Mouse (Mus musculus) CD4-positive, CD25-positive, alpha-beta regulatory T cell, adult 2 months (primary cell): ENCODE results near the gene 2310011J03Rik.

ENCODE experiments used
- DNase-seq: peaks from one replicate; pipeline ENCODE4 v3.0.0-alpha.2; 2012; ENCODE audit warnings: low read depth, low spot score

Gene 2310011J03Rik

DNA sequence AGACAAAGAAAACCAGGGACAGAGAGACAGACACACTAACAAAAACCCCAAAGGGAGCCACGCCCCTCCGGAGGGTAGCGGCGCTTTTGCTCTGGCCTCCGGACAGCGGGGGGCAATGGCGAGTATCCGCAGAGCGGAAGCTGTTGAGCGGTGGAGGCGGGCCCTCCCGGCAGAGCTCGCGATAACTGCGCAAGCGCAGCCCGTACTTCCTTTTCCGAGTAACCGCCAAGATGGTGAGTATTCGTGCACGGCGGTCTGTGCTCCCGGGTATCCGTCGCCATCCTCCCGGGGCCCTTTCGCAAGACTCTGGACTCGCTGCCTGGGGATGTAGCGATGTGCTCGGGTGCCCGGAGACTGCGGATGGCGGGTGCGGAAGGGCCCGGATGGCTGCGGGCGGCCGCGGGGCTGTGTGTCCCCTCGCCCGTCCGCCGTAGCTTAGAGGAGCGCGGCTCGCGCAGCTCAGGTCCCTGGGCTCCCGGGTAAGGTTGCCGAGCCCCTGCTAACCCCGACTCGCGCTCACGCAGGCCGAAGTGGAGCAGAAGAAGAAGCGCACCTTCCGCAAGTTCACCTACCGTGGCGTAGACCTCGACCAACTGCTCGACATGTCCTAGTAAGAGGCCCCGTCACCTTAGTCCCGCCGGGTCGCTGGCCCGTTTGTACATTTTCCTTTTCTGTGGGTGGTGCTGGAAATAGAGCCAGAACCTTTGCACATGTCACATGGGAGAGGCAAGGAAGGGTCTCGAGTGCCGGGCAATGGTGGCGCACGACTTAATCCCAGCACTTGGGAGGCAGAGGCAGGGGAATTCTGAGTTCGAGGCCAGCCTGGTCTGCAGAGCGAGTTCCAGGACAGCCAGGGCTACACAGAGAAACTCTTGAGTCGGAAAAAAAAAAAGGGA, 27.8 kb downstream of the 2310011J03Rik start, which contains the start of gene Rps15:
Rps15 (plus strand) TSS at position 203 of the 896 bp plus-strand sequence.
- DNase-seq = peak; percentile 98

DNA sequence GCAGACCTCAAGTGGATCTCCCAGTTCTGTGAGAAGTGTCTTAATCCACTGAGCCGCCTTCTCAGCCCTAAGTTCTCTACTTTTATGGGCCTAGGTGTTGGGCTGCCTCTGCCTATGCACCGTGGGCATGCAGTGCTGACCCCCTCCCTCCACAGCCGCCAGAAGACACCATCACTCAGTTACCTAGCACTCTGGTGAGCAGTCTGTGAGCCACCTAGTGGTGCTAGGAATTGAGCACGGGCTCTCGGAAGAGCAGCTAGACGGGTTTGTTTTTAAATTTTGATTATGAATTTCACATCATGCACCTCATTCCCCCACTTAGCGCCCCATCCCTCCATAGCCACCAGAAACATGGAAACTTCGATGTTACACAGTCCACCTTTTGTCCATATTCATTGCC, 31.7 kb downstream of the 2310011J03Rik start:
- peak; percentile 30 for DNase-seq

DNA sequence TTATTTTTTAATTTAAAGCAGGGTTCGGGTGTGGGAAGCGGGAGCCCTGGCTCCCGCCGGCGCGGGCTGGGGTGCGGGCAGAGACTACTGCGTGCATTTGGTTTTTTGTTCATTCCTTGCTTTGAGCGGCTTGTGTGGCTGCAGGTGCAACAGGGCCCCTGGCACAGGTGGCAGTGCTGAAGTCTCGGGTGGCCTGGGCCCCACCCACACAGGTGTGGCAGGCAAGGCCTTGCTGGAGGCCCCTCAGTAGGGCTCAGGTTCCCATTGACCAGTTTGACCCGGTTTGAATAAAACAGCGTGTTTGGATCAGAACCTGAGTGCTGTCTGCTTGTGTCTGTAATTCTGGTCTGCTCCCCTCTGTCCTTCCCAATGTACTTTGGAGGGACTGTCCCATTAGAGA, 32.2 kb downstream of the 2310011J03Rik start:
- no peak for DNase-seq

DNA sequence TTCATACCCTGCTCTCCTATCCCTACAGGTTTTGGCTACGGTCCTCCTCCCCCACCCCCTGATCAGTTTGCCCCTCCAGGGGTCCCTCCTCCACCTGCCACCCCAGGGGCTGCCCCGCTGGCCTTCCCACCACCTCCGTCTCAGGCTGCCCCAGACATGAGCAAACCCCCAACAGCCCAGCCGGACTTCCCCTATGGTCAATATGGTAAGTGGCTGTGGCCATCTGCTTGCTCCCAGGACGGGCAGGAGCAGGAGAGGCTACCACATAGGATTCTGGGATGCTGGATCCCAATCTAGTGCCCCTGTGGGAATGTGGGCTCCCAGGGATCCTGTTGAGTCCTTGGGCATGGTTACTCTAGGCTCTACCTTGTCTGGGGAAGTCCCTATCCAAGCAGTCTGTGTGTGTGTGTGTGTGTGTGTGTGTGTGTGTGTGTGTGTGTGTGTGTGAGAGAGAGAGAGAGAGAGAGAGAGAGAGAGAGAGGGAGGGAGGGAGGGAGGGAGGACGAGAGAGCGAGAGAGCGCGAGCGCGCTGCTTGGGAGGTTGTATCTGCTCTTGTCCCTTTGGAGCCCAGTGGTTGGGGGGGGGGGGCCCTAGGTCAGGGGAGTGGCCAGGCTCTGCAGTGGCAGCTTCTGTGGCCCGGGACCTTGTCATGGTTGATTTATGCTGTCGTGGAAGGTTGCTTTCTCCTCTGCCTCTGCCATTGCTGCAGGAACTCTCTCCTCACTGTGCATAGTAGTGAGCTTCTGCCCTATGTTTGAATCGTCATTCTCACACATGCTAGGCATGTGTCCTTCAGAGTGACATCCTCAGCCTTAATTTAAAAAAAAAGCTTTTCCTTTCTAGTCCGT, 34.9 kb downstream of the 2310011J03Rik start:
- no peak for DNase-seq

- DNase-seq = no peak
These were observed 37.6 kb downstream of the 2310011J03Rik start for GRCm38 (mm10) chr10:80282481-80283441.

- DNase-seq = no peak
These were observed 38.4 kb downstream of the 2310011J03Rik start for GRCm38 (mm10) chr10:80281921-80282371.

GRCm38 (mm10) chr10:80281304-80281703, 39.0 kb downstream of the 2310011J03Rik start:
- no peak for DNase-seq

DNA sequence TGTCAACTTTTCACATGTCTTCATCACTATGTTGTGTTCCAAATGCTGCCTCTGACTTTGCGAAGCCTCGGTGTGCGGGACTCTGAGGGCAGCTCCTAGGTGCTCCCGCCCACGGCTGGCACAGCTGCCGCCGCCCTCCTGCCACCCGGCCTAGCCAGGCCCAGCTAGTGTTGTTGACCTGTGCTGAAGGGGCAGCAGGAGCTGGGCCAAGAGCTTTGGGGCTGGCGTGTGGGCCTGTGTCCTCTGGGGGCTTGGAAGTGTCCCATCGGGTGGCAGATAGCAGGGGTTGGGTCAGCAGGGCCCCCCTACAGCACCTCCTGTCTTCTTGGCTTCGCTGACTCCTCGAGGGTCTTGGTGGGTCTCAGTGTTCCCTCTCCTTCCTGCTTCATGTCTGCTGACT, 41.1 kb downstream of the 2310011J03Rik start:
- no peak for DNase-seq

- no peak for DNase-seq
These were observed 41.9 kb downstream of the 2310011J03Rik start for GRCm38 (mm10) chr10:80278390-80278789.

GRCm38 (mm10) chr10:80276238-80276637, 44.1 kb downstream of the 2310011J03Rik start:
- DNase-seq = no peak

DNA sequence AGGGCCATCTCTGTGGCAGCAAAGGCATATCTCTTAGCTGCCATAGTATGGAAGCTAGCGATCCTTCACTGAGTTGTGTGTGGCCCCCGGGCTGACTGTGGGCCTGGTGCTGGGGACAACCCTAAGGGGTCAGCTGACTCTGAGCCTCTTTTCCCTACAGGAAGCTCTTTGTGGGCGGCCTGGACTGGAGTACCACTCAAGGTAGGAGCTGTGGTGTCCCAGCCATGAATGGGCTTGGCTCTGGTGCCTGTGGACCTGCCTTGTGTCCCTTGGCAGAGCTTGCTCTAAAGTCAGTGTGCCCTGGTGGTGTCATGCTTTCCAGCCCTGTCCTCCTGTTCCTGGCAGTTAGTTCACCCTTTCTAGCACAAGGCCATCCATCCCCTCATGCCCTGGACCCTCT, 46.5 kb downstream of the 2310011J03Rik start:
- no peak for DNase-seq

DNA sequence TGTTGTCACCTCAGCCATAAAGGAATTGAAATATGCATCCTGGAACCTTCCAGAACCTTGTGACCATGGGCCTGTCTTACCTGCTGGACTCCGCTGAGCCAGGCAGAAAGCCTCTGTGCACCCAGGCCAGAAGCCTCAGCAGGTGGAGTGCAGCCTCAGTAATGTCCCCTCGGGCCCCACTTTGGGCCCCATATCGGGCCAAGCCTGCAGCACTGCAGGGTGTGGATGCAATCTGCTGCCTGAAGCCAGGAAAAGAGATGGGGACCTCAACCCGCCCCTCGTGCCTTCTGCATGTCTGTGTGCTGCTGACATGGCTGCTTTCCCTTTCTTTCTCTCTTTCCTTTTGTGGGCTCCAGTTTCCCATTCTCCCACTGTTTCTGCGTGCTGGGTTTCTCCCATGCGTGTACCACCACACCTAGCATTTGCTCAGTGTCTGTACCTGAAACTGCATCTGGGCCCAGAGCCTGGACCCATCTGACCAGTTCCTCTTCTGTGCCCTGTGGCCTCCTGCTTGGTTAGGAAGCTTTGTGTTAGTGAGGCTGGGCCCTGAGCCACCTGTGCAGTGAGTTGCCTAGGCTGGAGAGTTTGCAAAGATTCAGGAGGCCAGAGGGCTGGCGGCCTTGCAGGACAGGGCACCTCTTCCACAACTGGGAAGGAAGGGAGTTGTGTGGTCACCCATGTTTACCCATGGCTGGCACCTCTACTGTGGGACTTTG, 48.3 kb downstream of the 2310011J03Rik start:
- no peak for DNase-seq

DNA sequence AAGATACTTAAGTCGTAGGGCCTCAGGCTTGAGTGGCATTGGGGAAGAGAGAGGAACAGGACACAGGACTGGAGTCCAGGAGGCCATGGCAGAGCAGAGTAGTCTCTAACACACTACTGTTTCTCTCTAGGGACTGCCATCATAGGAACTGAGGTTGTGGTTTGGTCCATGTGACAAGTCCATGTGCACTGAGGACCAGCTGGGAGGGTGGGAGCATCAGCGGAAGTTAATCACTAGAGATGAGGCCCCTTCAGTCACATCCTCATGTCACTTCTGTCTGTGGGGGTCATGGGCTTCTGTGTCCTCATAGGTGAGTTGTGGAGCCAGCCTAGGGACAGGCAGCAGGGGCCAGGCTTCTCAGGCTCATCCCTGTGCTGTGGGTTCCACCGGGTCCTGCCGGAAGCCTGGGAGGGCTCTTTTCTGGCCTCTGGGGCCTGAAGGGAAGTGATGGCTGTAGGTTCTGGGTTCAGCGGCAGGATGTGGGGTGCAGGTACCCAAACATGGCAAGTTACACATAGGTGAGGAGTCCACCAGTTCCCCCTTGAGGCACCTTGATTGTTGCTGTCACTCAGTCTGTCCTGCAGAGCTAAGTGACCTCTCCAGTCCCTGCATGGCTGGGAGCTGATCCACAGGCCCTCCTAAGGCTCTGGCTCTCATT, 49.0 kb downstream of the 2310011J03Rik start:
- peak; percentile 36 for DNase-seq

GRCm38 (mm10) chr10:80270734-80271181, 49.6 kb downstream of the 2310011J03Rik start:
- no peak for DNase-seq

- DNase-seq = no peak
These were observed 50.2 kb downstream of the 2310011J03Rik start for GRCm38 (mm10) chr10:80270099-80270498.
